ENCODE assay signal across 12 mouse cellular contexts in the genomic region with DNA sequence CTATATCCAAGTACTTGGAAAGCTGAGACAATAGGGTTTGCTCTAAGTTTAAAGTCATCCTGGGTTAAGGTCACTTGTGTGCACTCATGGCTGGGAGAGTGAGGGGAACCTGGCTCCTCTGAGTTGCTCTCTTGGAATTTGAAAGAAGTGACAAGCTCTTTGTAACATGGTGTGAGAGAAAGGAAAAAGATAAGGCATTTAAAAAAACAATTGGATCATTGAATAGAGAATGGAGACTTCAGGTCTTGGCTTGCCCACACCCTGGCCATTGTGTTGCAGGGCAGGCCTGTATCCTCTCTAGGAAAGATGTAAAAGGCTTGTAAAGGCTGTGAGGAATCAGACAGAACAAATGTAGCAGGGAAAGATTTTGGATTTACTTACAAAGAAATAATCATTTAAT. TPM values are rescaled to one million over a fixed set of nuclear protein-coding genes. Genes with fewer than 3 reads are reported as not detected.
"Had no signal": no experiment of that assay in that cellular context is flagged by ENCODE, and none has a peak within 500 bp of the region (broad histone marks: within the 10 kb centered on the region; RNA-seq: fewer than 3 reads in every experiment).

No protein-coding gene starts in this region.

- DNase-seq: lung, adult 18-20 months; lung, embryonic 14.5 days; lung, postnatal 10 days; lung, postnatal 4 days; midbrain, embryonic 14.5 days; right cerebral cortex, postnatal 14 days; thymus, adult 18-20 months; thymus, postnatal 14 days; thymus, postnatal 36 days had no signal

RNA-seq across cellular contexts. Expression of gene Crygd, which starts 4.6 kb away (rescaled TPM):
- total RNA-seq: megakaryocyte, adult 5-6 weeks; megakaryocyte-erythroid progenitor cell, adult 5-6 weeks; neutrophil, adult 5-6 weeks had no signal

RNA-seq across cellular contexts. Expression of gene Crygc, which starts 5.6 kb away (rescaled TPM):
- total RNA-seq: megakaryocyte, adult 5-6 weeks; megakaryocyte-erythroid progenitor cell, adult 5-6 weeks; neutrophil, adult 5-6 weeks had no signal

RNA-seq across cellular contexts. Expression of gene Crygb, which starts 14.2 kb away (rescaled TPM):
- total RNA-seq: megakaryocyte, adult 5-6 weeks; megakaryocyte-erythroid progenitor cell, adult 5-6 weeks; neutrophil, adult 5-6 weeks had no signal

RNA-seq across cellular contexts. Expression of gene Cryge, which starts 16.9 kb away (rescaled TPM):
- total RNA-seq: megakaryocyte, adult 5-6 weeks; megakaryocyte-erythroid progenitor cell, adult 5-6 weeks; neutrophil, adult 5-6 weeks had no signal

RNA-seq across cellular contexts. Expression of gene Akr1cl, which starts 35.3 kb away (rescaled TPM):
- total RNA-seq: megakaryocyte, adult 5-6 weeks; megakaryocyte-erythroid progenitor cell, adult 5-6 weeks; neutrophil, adult 5-6 weeks had no signal
